Mouse (Mus musculus) liver, postnatal 0 days (tissue): ENCODE results near the gene Rnf208.

Experiments used
- CTCF ChIP-seq: sonication (generic); IDR thresholded peaks from 2 replicates; pipeline ENCODE4 v1.5.1; 2016; ENCODE audit warnings: antibody characterized with exemption, low read depth
- EP300 ChIP-seq: IDR thresholded peaks from 2 replicates; pipeline ENCODE4 v1.6.1; 2016; ENCODE audit warnings: antibody characterized with exemption, low read depth, mild to moderate bottlenecking

- no peak for TF ChIP-seq CTCF
- TF ChIP-seq EP300: no peak
These were observed 46.0 kb downstream of the Rnf208 start, which contains the start of gene Tmem210 for GRCm38 (mm10) chr2:25287927-25288649.
